Comparison of ENCODE assay signal across 26 mouse cellular contexts in the genomic region with DNA sequence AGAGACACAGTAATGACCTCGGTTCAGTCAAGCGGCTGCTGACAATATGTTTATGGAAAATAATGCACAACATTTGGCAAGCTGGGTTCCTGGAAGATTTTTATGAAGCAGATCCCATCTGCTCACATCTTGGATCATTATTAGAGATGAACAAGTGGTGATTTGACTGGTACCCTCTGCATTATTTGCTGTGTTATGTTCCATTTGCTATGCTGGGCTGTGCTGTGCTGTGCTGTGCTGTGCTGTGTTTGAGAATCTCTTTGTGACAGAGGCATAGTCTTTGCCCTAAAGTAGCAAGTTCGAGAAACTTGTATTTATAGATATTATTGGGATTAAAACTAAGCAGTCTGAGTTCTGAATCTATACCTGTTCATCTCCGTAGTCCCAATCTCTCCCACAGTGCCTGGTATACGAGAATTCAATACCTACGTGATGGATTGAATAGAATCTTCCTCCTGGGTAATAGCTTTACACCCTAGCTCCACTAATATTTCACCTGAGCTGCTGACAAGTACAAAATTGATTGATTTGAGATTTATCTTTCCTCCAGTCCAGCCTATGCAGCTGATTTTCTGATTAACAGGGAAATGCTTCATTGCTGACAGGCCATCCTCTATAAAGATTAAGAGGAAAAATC. TPM values are rescaled to one million over a fixed set of nuclear protein-coding genes. Genes with fewer than 3 reads are reported as not detected.
DNase-seq lines count a peak whose midpoint lies in the region; ATAC-seq and TF ChIP-seq lines count a peak whose summit lies in the region.
"Had no signal": no experiment of that assay in that cellular context is flagged by ENCODE, and none has a peak within 500 bp of the region (broad histone marks: within the 10 kb centered on the region; RNA-seq: fewer than 3 reads in every experiment).

No protein-coding gene starts in this region.

- 76% methylated on average over 6 of the region's 6 CpGs for WGBS in forebrain, embryonic 15.5 days
- WGBS in forebrain, embryonic 12.5 days: 86% methylated on average over 6 of the region's 6 CpGs
- 72% methylated on average over 6 of the region's 6 CpGs for WGBS in midbrain, postnatal 0 days
- 78% methylated on average over 6 of the region's 6 CpGs for WGBS in midbrain, embryonic 15.5 days

- H3K36me3 ChIP-seq in forebrain, embryonic 15.5 days: no peaks in the 10 kb centered on the region
- no peaks in the 10 kb centered on the region for H3K36me3 ChIP-seq in forebrain, embryonic 12.5 days (replicated peaks)
- no peaks in the 10 kb centered on the region for H3K36me3 ChIP-seq in midbrain, postnatal 0 days (ENCODE audit: insufficient read depth, low read length)
- no peaks in the 10 kb centered on the region for H3K36me3 ChIP-seq in midbrain, embryonic 15.5 days (replicated peaks)

- TF ChIP-seq CTCF in midbrain, postnatal 0 days (IDR thresholded peaks at IDR 0.05): no peak

- H3K4me2 ChIP-seq in forebrain, embryonic 15.5 days (replicated peaks): no peak overlapping the region
- no peak overlapping the region for H3K4me2 ChIP-seq in forebrain, embryonic 12.5 days
- H3K4me2 ChIP-seq in midbrain, postnatal 0 days (ENCODE audit: low read depth, low read length, poor library complexity, severe bottlenecking): no peak overlapping the region
- no peak overlapping the region for H3K4me2 ChIP-seq in midbrain, embryonic 15.5 days
- H3K4me2 ChIP-seq: heart, embryonic 11.5 days had no signal

- no peak overlapping the region for H3K9ac ChIP-seq in forebrain, embryonic 15.5 days (replicated peaks)
- H3K9ac ChIP-seq in forebrain, embryonic 12.5 days: no peak overlapping the region
- no peak overlapping the region for H3K9ac ChIP-seq in midbrain, postnatal 0 days (replicated peaks; ENCODE audit: low read length, poor library complexity, severe bottlenecking)
- H3K9ac ChIP-seq in midbrain, embryonic 15.5 days: no peak overlapping the region
- H3K9ac ChIP-seq: liver, embryonic 14.5 days had no signal

- ATAC-seq in cerebellum, adult (ENCODE audit: insufficient number of reproducible peaks, low FRiP score, low TSS enrichment): peak; percentile 33; the same call in 1 of the 2 replicates
- ATAC-seq in forebrain, embryonic 15.5 days (replicated peaks): peak; percentile 70; the same call in 1 of the 2 replicates
- no peak for ATAC-seq in forebrain, embryonic 12.5 days (ENCODE audit: low FRiP score)
- ATAC-seq in midbrain, postnatal 0 days (ENCODE audit: low FRiP score): no peak
- no peak for ATAC-seq in midbrain, embryonic 15.5 days (replicated peaks)
- ATAC-seq: intestine, postnatal 0 days had no signal

- no peak overlapping the region for H3K27ac ChIP-seq in forebrain, embryonic 15.5 days (replicated peaks)
- no peak overlapping the region for H3K27ac ChIP-seq in forebrain, embryonic 12.5 days
- no peak overlapping the region for H3K27ac ChIP-seq in midbrain, postnatal 0 days (ENCODE audit: low read depth, low read length)
- H3K27ac ChIP-seq in midbrain, embryonic 15.5 days: no peak overlapping the region
- H3K27ac ChIP-seq: gastrocnemius, adult 2 months; liver, embryonic 14.5 days had no signal

- no peaks in the 10 kb centered on the region for H3K27me3 ChIP-seq in forebrain, embryonic 15.5 days
- H3K27me3 ChIP-seq in forebrain, embryonic 12.5 days: no peaks in the 10 kb centered on the region
- no peaks in the 10 kb centered on the region for H3K27me3 ChIP-seq in midbrain, postnatal 0 days (ENCODE audit: insufficient read depth, low read length)
- H3K27me3 ChIP-seq in midbrain, embryonic 15.5 days (replicated peaks): no peaks in the 10 kb centered on the region
- H3K27me3 ChIP-seq: CH12.LX had no signal

- no peak for DNase-seq in cerebellum, adult 11-12 months
- peak; percentile 17 for DNase-seq in midbrain, postnatal 0 days (ENCODE audit: low spot score)
- DNase-seq in urinary bladder, postnatal 36 days (ENCODE audit: low spot score in 2 of 2): no peak
- DNase-seq in kidney, adult 11 months: no peak
- DNase-seq: adrenal gland, adult 8-10 months; cerebellum, adult 11 months; gastrocnemius, adult 2 months; gastrocnemius, postnatal 36 days; heart, adult 18-20 months; heart, postnatal 36 days; kidney, postnatal 25 days; liver; lung, adult 2 months; lung, postnatal 10 days; midbrain, embryonic 14.5 days; right cerebral cortex, adult 18-20 months; spleen, adult 18-20 months; thymus, postnatal 14 days had no signal

- no peak overlapping the region for H3K4me3 ChIP-seq in forebrain, embryonic 15.5 days
- no peak overlapping the region for H3K4me3 ChIP-seq in forebrain, embryonic 12.5 days (replicated peaks)
- no peak overlapping the region for H3K4me3 ChIP-seq in midbrain, postnatal 0 days (ENCODE audit: low read depth, low read length)
- H3K4me3 ChIP-seq in midbrain, embryonic 15.5 days: no peak overlapping the region
- H3K4me3 ChIP-seq: gastrocnemius, adult 2 months had no signal

- no peaks in the 10 kb centered on the region for H3K9me3 ChIP-seq in forebrain, embryonic 15.5 days
- H3K9me3 ChIP-seq in forebrain, embryonic 12.5 days: no peaks in the 10 kb centered on the region
- no peaks in the 10 kb centered on the region for H3K9me3 ChIP-seq in midbrain, postnatal 0 days (ENCODE audit: low read length)
- no peaks in the 10 kb centered on the region for H3K9me3 ChIP-seq in midbrain, embryonic 15.5 days

- H3K4me1 ChIP-seq in forebrain, embryonic 15.5 days: no peaks in the 10 kb centered on the region
- H3K4me1 ChIP-seq in forebrain, embryonic 12.5 days: 0 out of 2 replicates have a peak, but pooled peaks cover 3% of the 10 kb centered on the region
- H3K4me1 ChIP-seq in midbrain, postnatal 0 days (ENCODE audit: insufficient read depth, low read length): no peaks in the 10 kb centered on the region
- no peaks in the 10 kb centered on the region for H3K4me1 ChIP-seq in midbrain, embryonic 15.5 days

RNA-seq across cellular contexts. Expression of gene Gstcd, which starts 52.8 kb away (rescaled TPM):
- polyA plus RNA-seq in forebrain, embryonic 15.5 days (2015; fragmentation: Nextera tagmentation; extraction: Ambion mirVana): 4.4 and 4.6 TPM in 2 replicates
- 8.5 and 10.5 TPM in 2 replicates for polyA plus RNA-seq in forebrain, embryonic 12.5 days (2016; fragmentation: Nextera tagmentation; extraction: Ambion mirVana)
- total RNA-seq in midbrain, postnatal 0 days (2014; rRNA removed): 10.8 and 15.3 TPM in 2 replicates
- polyA plus RNA-seq in midbrain, postnatal 0 days (2015; fragmentation: Nextera tagmentation; extraction: Ambion mirVana): 1.5 and 2.6 TPM in 2 replicates
- 4.2 and 4.3 TPM in 2 replicates for polyA plus RNA-seq in midbrain, embryonic 15.5 days (2015; fragmentation: Nextera tagmentation; extraction: Ambion mirVana)

RNA-seq across cellular contexts. Expression of gene Ints12, which starts 53.0 kb away (rescaled TPM):
- 19.2 and 19.5 TPM in 2 replicates for polyA plus RNA-seq in forebrain, embryonic 15.5 days (2015; fragmentation: Nextera tagmentation; extraction: Ambion mirVana)
- 24.3 and 26.3 TPM in 2 replicates for polyA plus RNA-seq in forebrain, embryonic 12.5 days (2016; fragmentation: Nextera tagmentation; extraction: Ambion mirVana)
- total RNA-seq in midbrain, postnatal 0 days (2014; rRNA removed): 9.0 and 15.4 TPM in 2 replicates
- polyA plus RNA-seq in midbrain, postnatal 0 days (2015; fragmentation: Nextera tagmentation; extraction: Ambion mirVana): 11.3 and 12.0 TPM in 2 replicates
- 19.0 and 19.7 TPM in 2 replicates for polyA plus RNA-seq in midbrain, embryonic 15.5 days (2015; fragmentation: Nextera tagmentation; extraction: Ambion mirVana)

Comparison
In these comparisons a context has a peak if more than half of its experiments do, and no peak if none do; other contexts are left out.
1. ATAC-seq: peak in cerebellum, adult (single experiment) and forebrain, embryonic 15.5 days (single experiment); none in forebrain, embryonic 12.5 days (single experiment), midbrain, postnatal 0 days (single experiment) and midbrain, embryonic 15.5 days (single experiment).